Mouse (Mus musculus) heart, postnatal 0 days (tissue): ENCODE results near the gene C6. TPM values are rescaled to one million over a fixed set of nuclear protein-coding genes. Genes with fewer than 3 reads are reported as not detected.

Source experiments
- ATAC-seq: fragments of 200-750 bp; cut with Nextera tagmentation; 2 replicates; pipeline ENCODE4 v1.8.0; 2017; ENCODE audit warnings: low read depth, moderate number of reproducible peaks, moderate library complexity; ENCODE audit not compliant: insufficient read depth
- DNase-seq: peaks from one replicate; pipeline ENCODE4 v3.0.0-alpha.2; 2016; ENCODE audit warnings: low spot score
- H3K27ac ChIP-seq: fragments of 300-500 bp; sonication (generic); 2 replicates; pipeline ENCODE4 v1.5.1; 2014; ENCODE audit warnings: low read depth, mild to moderate bottlenecking
- H3K27me3 ChIP-seq: fragments of 300-500 bp; sonication (generic); 2 replicates; pipeline ENCODE4 v1.6.1; 2014; ENCODE audit warnings: low read length, mixed read lengths; ENCODE audit not compliant: control insufficient read depth, insufficient read depth
- H3K36me3 ChIP-seq: fragments of 300-500 bp; sonication (generic); replicated peaks from 2 replicates; pipeline ENCODE4 v1.6.1; 2014; ENCODE audit warnings: low read length, mixed read lengths; ENCODE audit not compliant: control insufficient read depth, insufficient read depth
- H3K4me1 ChIP-seq: fragments of 300-500 bp; sonication (generic); 2 replicates; pipeline ENCODE4 v1.6.1; 2014; ENCODE audit warnings: antibody characterized with exemption; ENCODE audit not compliant: control insufficient read depth, insufficient read depth
- H3K4me2 ChIP-seq: fragments of 300-500 bp; sonication (generic); 2 replicates; pipeline ENCODE4 v1.6.1; 2014; ENCODE audit warnings: low read depth, mild to moderate bottlenecking, low read length, moderate library complexity
- H3K4me3 ChIP-seq: fragments of 300-500 bp; sonication (generic); 2 replicates; pipeline ENCODE4 v1.5.1; 2014; ENCODE audit warnings: low read depth, low read length
- H3K9ac ChIP-seq: fragments of 300-500 bp; sonication (generic); replicated peaks from 2 replicates; pipeline ENCODE4 v1.6.1; 2014; ENCODE audit warnings: low read depth, low read length, mixed read lengths
- H3K9me3 ChIP-seq: fragments of 300-500 bp; sonication (generic); replicated peaks from 2 replicates; pipeline ENCODE4 v1.6.1; 2016; ENCODE audit warnings: low read length; ENCODE audit not compliant: control insufficient read depth
- CTCF ChIP-seq: IDR thresholded peaks from 2 replicates; pipeline ENCODE4 v1.5.1; 2016; ENCODE audit warnings: antibody characterized with exemption, control low read depth, low read depth
- EP300 ChIP-seq: IDR thresholded peaks from 2 replicates; pipeline ENCODE4 v1.6.1; 2016; ENCODE audit warnings: antibody characterized with exemption, low read depth
- WGBS: fragments of 180-500 bp; shearing (Covaris S2); extraction: QIAGEN DNeasy Blood & Tissue Kit; methylation state at CpG from one replicate; pipeline ENCODE4 v1.1.7; 2014; 5-methylcytosine and 5-hydroxymethylcytosine counted together
- polyA plus RNA-seq: library from polyadenylated mRNA; unstranded; fragments of >200 nt; fragmentation: Nextera tagmentation; extraction: Ambion mirVana; gene quantifications from 2 replicates; pipeline ENCODE4 v1.2.1, GENCODE M21; 2015
- total RNA-seq: library from RNA; depleted of rRNA; stranded (reverse); fragments of >200 nt; gene quantifications from 2 replicates; pipeline ENCODE4 v1.2.3, GENCODE M21; 2014; ENCODE audit warnings: low replicate concordance; rRNA removed

The C6 gene
- total and polyA plus RNA-seq, 2 experiments from 2014 or later, result not detected

DNA sequence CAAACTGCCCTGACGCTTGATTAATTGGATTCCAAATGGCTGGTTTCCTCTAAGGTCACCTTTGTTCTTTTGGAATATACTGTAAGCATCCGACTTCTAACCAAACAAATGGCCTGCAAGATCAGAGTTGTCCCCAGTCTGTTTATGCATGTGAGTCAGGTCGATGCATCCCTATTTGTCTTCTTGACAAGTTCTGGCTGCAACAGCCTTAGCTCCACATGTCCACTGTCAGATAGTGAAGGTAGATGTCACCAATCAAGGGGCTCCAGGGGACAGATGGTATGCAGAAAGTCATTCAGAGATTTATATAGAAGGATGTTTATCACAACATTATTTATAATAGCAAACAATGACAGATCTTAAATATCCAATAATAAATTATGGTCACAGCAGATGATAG, 91.5 kb downstream of the C6 start:
- no peak for TF ChIP-seq CTCF
- TF ChIP-seq EP300, result no peak
- WGBS, result 45% methylated on average over 3 of the region's 3 CpGs
- no peak for ATAC-seq

DNA sequence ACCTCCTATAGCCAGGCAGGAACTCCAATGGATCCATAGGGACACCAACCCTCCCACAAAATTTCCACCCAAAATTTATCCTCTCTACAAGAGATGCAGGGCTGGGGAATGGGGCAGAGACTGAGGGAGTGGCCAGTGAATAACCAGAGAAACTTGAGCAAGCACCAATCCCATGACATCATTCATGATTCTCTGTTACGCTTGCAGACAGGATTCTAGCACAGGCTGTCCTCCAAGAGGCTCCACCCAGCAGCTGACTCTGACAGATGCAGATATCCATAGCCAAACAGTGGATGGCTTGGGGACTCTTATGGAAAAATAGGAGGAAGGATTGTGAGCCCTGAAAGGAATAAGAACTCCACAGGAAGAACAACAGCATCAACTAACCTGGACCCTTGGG, 94.2 kb downstream of the C6 start:
- no peak overlapping the region for H3K27ac ChIP-seq
- no peaks in the 10 kb centered on the region for H3K4me1 ChIP-seq
- no peaks in the 10 kb centered on the region for H3K9me3 ChIP-seq
- no peak for ATAC-seq
- no peaks in the 10 kb centered on the region for H3K27me3 ChIP-seq
- no peak overlapping the region for H3K9ac ChIP-seq
- no peak for TF ChIP-seq EP300
- TF ChIP-seq CTCF, result no peak
- DNase-seq, result no peak
- H3K4me2 ChIP-seq, result no peak overlapping the region
- H3K4me3 ChIP-seq, result no peak overlapping the region
- 45% methylated on average over 1 of the region's 1 CpGs for WGBS
- H3K36me3 ChIP-seq, result no peaks in the 10 kb centered on the region

More for the DNA sequence above, 91.5 kb downstream of the C6 start:
- DNase-seq, result no peak
- no peak overlapping the region for H3K9ac ChIP-seq
- no peak overlapping the region for H3K4me2 ChIP-seq
- H3K36me3 ChIP-seq, result no peaks in the 10 kb centered on the region
- no peak overlapping the region for H3K27ac ChIP-seq
- no peaks in the 10 kb centered on the region for H3K27me3 ChIP-seq
- H3K9me3 ChIP-seq, result no peaks in the 10 kb centered on the region
- H3K4me3 ChIP-seq, result no peak overlapping the region
- no peaks in the 10 kb centered on the region for H3K4me1 ChIP-seq

DNA sequence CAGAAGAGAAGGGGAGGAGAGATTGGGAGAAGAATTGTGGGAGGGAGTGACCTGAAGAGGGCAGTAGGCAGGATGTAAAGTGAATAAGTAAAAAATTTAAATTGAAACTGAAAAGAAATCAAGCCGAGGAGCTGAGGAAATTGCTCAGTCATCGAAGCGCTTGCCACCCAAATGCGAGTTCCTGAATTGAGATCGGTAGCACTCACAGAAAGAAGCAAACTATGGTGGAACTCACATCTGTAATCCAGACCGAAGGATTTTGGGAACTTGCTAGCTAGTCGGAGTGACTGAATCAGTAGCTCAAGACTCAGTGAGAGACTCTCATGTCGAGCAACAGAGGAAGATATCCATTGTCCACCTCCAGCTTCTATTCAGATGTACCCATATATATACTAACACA, 94.8 kb downstream of the C6 start:
- 84% methylated on average over 8 of the region's 8 CpGs for WGBS
- H3K27ac ChIP-seq, result no peak overlapping the region
- no peak for DNase-seq
- no peak overlapping the region for H3K9ac ChIP-seq
- no peaks in the 10 kb centered on the region for H3K36me3 ChIP-seq
- no peaks in the 10 kb centered on the region for H3K9me3 ChIP-seq
- H3K27me3 ChIP-seq, result no peaks in the 10 kb centered on the region
- H3K4me1 ChIP-seq, result no peaks in the 10 kb centered on the region
- TF ChIP-seq CTCF (no peak), EP300 (no peak)
- ATAC-seq, result no peak
- H3K4me3 ChIP-seq, result no peak overlapping the region
- H3K4me2 ChIP-seq, result no peak overlapping the region

DNA sequence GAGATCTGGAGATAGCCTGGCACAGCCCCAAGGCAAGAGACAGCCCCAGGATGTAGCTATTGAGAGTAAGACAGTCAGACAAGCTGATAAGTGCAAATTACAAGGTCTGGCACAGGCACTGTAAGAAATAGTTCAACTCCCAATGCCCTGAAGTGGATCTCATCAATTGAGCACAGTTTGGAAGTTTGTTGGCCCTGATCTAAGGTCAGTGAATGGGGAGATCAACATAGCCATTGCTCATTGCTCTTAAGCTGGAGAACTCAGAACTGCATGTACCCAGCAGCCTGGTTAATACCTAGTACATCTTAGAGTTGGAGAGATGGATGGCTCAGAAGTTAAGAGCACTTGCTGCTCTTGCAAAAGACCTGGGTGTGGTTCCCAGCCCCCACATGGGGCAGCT, 100.8 kb downstream of the C6 start:
- TF ChIP-seq EP300 (no peak), CTCF (no peak)

DNA sequence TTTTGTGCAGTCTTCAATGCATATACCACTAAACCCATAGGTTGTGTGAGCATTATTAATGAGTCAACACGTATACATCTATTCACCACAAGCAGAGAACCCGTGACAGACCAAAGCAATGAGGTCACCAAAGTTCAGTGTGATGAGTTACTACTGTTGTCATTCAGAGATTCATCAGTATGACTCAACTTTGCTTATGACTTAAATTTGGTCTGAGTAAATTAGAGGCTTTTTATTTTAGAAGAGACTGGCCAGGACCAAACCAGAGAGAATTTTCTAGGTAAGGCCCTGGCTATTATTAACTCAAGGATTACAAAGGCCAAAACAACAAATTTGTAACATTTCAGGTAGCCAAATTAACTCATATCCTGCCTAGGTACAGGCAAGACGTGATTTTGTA, 109.4 kb downstream of the C6 start:
- no peak for DNase-seq
- Histone ChIP-seq H3K27me3 (no peaks in the 10 kb centered on the region), H3K27ac (no peak overlapping the region), H3K9ac (no peak overlapping the region), H3K9me3 (no peaks in the 10 kb centered on the region), H3K4me1 (no peaks in the 10 kb centered on the region), H3K36me3 (no peaks in the 10 kb centered on the region), H3K4me2 (no peak overlapping the region), H3K4me3 (no peak overlapping the region)
- ATAC-seq, result no peak
- no peak for TF ChIP-seq CTCF
- TF ChIP-seq EP300, result no peak
- WGBS, result 69% methylated on average over 3 of the region's 3 CpGs

More for the DNA sequence above, 100.8 kb downstream of the C6 start:
- no peaks in the 10 kb centered on the region for H3K36me3 ChIP-seq
- H3K9ac ChIP-seq, result no peak overlapping the region
- DNase-seq, result no peak
- H3K4me1 ChIP-seq, result no peaks in the 10 kb centered on the region
- no peaks in the 10 kb centered on the region for H3K9me3 ChIP-seq
- no peak overlapping the region for H3K27ac ChIP-seq
- H3K4me3 ChIP-seq, result no peak overlapping the region
- H3K4me2 ChIP-seq, result no peak overlapping the region
- no peak for ATAC-seq
- H3K27me3 ChIP-seq, result no peaks in the 10 kb centered on the region

DNA sequence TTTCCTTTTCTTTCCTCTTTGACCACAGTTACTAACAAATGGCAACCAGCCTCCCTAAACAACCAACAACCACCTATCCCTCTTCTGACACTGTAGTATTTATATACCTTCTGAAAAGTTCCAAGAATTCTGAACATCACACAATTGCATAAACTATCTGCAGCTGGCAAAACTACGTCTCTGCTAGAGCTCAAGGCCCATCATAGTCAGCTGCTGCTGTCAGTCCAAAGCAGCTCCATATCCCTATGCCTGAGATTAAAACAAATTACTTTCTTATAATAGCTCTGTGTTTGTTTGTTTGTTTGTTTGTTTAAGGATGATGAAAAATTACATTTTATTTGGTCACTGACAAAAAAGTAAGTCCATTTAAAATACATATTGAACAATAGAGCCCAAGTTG, 123.0 kb downstream of the C6 start:
- H3K9me3 ChIP-seq, result no peaks in the 10 kb centered on the region
- TF ChIP-seq EP300, result no peak
- TF ChIP-seq CTCF, result no peak
- no peak overlapping the region for H3K4me3 ChIP-seq
- DNase-seq, result no peak
- no peak for ATAC-seq
- H3K4me2 ChIP-seq, result no peak overlapping the region
- no peaks in the 10 kb centered on the region for H3K36me3 ChIP-seq
- H3K4me1 ChIP-seq, result no peaks in the 10 kb centered on the region
- H3K9ac ChIP-seq, result no peak overlapping the region
- no peak overlapping the region for H3K27ac ChIP-seq
- WGBS, result 71% methylated on average over 1 of the region's 1 CpGs
- no peaks in the 10 kb centered on the region for H3K27me3 ChIP-seq

Other genes with a start within 250 kb of the C6 start
- not detected in 2 replicates for gene Mroh2b, start 171.6 kb downstream of the C6 start, total RNA-seq
- not detected in 2 replicates for gene Mroh2b, start 171.6 kb downstream of the C6 start, polyA plus RNA-seq